Mouse (Mus musculus) stomach, postnatal 0 days (tissue): ENCODE results near the gene Opcml. TPM values are rescaled to one million over a fixed set of nuclear protein-coding genes. Genes with fewer than 3 reads are reported as not detected.

Experiments
- ATAC-seq: fragments of 200-750 bp; cut with Nextera tagmentation; 2 replicates; pipeline ENCODE4 v1.8.0; 2017; ENCODE audit not compliant: low FRiP score, low TSS enrichment
- DNase-seq: peaks from one replicate; pipeline ENCODE4 v3.0.0-alpha.2; 2016; ENCODE audit warnings: low spot score
- H3K27ac ChIP-seq: fragments of 300-500 bp; sonication (generic); replicated peaks from 2 replicates; pipeline ENCODE4 v1.5.1; 2014; ENCODE audit warnings: mild to moderate bottlenecking, control low read depth
- H3K27me3 ChIP-seq: fragments of 300-500 bp; sonication (generic); 2 replicates; pipeline ENCODE4 v1.6.1; 2014; ENCODE audit warnings: low read length; ENCODE audit not compliant: control insufficient read depth, insufficient read depth
- H3K36me3 ChIP-seq: fragments of 300-500 bp; sonication (generic); 2 replicates; pipeline ENCODE4 v1.6.1; 2014; ENCODE audit warnings: low read length, mixed read lengths; ENCODE audit not compliant: control insufficient read depth, insufficient read depth
- H3K4me1 ChIP-seq: fragments of 300-500 bp; sonication (generic); replicated peaks from 2 replicates; pipeline ENCODE4 v1.6.1; 2014; ENCODE audit warnings: antibody characterized with exemption; ENCODE audit not compliant: control insufficient read depth, insufficient read depth
- H3K4me2 ChIP-seq: fragments of 300-500 bp; sonication (generic); replicated peaks from 2 replicates; pipeline ENCODE4 v1.6.1; 2014; ENCODE audit warnings: low read depth, mild to moderate bottlenecking, control low read depth, moderate library complexity
- H3K4me3 ChIP-seq: fragments of 300-500 bp; sonication (generic); 2 replicates; pipeline ENCODE4 v1.5.1; 2014; ENCODE audit warnings: low read depth, low read length, control low read depth
- H3K9ac ChIP-seq: fragments of 300-500 bp; sonication (generic); 2 replicates; pipeline ENCODE4 v1.6.1; 2014; ENCODE audit warnings: mild to moderate bottlenecking, low read length, control low read depth, mixed read lengths
- H3K9me3 ChIP-seq: fragments of 300-500 bp; sonication (generic); 2 replicates; pipeline ENCODE4 v1.6.1; 2016; ENCODE audit warnings: low read length; ENCODE audit not compliant: control insufficient read depth
- CTCF ChIP-seq: IDR thresholded peaks from 2 replicates; pipeline ENCODE4 v1.5.1; 2016; ENCODE audit warnings: antibody characterized with exemption, low read depth, mild to moderate bottlenecking, moderate library complexity
- EP300 ChIP-seq: optimal IDR thresholded peaks from 2 replicates; pipeline ENCODE3; 2016; ENCODE audit warnings: antibody characterized with exemption
- WGBS: fragments of 180-500 bp; shearing (Covaris S2); extraction: QIAGEN DNeasy Blood & Tissue Kit; methylation state at CpG from one replicate; pipeline ENCODE4 v1.1.7; 2014; 5-methylcytosine and 5-hydroxymethylcytosine counted together
- polyA plus RNA-seq: library from polyadenylated mRNA; unstranded; fragments of >200 nt; fragmentation: Nextera tagmentation; extraction: Ambion mirVana; gene quantifications from 2 replicates; pipeline ENCODE4 v1.2.1, GENCODE M21; 2015

Opcml gene
- polyA plus RNA-seq, 1 experiment from 2014 or later, result 1.1 TPM

DNA sequence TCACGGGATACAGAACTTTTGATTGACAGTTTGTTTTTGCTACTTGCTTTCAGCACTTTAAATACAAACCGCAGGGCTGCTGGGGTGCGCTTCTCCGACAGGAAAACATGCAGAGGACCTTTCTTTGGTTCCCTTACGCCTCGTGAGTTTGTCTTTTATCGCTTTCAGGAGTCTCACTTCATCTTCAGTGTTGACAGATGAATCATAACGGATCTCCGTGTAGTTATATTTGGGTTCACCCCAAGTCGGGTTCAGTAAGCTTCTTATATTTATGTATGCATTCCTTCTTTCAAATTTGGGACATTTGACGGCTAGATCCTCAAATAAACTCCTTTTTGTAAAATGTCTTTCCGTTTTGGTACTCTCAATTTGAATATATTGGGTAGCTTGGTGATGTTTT is 632.8 kb downstream of the Opcml start:
- Histone ChIP-seq H3K27me3 (no peaks in the 10 kb centered on the region), H3K36me3 (no peaks in the 10 kb centered on the region), H3K9ac (no peak overlapping the region), H3K4me3 (no peak overlapping the region), H3K27ac (no peak overlapping the region), H3K9me3 (no peaks in the 10 kb centered on the region), H3K4me1 (no peaks in the 10 kb centered on the region), H3K4me2 (no peak overlapping the region)
- TF ChIP-seq EP300 (no peak), CTCF (no peak)
- 37% methylated on average over 12 of the region's 12 CpGs for WGBS
- DNase-seq (no peak), ATAC-seq (no peak)

DNA sequence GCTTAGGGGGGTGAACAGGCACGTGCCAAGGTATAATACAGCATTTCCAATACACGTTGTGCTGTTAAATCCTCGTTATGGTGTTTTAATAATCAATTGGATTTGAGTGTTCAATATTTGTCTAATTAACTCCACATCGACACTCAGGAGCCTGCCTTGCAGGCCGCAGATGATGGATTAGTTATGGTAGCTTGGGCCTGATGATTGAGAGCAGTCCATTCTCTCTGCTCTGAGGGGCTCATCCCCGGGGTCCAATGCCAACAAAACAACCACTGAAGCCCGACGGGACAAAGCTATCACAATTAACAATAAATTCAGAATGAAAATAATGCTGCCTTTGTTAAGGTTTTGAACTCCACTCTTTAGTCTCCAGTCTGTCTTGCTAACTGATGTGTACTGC is 641.6 kb downstream of the Opcml start:
- no peak overlapping the region for H3K4me2 ChIP-seq
- ATAC-seq (no peak), DNase-seq (no peak)
- H3K27me3 ChIP-seq, result no peaks in the 10 kb centered on the region
- no peak overlapping the region for H3K4me3 ChIP-seq
- H3K4me1 ChIP-seq, result no peaks in the 10 kb centered on the region
- TF ChIP-seq CTCF, result no peak
- no peak for TF ChIP-seq EP300
- WGBS, result 79% methylated on average over 8 of the region's 8 CpGs
- no peaks in the 10 kb centered on the region for H3K9me3 ChIP-seq
- H3K36me3 ChIP-seq, result no peaks in the 10 kb centered on the region
- no peak overlapping the region for H3K27ac ChIP-seq
- no peak overlapping the region for H3K9ac ChIP-seq

DNA sequence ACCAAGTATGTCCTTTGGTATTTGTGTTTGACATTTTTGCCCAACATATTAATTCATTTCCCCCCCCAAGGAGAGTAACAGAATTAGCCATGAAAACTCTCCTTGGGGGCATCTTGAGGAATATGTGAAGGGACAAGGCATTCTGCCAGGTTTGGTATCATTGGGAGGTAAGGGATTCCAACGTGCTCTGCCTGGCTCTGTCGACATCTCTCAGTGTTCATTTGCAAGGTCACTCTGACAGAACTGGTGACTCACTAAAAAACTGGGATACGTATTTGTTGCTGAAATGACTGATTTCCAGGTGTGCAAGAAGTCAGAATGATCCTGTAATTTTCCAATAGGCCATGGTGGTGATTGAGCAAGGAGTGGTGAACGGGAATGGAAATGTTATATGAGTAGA is 648.2 kb downstream of the Opcml start:
- Histone ChIP-seq H3K27ac (no peak overlapping the region), H3K4me1 (no peaks in the 10 kb centered on the region), H3K4me3 (no peak overlapping the region), H3K4me2 (no peak overlapping the region), H3K36me3 (no peaks in the 10 kb centered on the region), H3K9me3 (no peaks in the 10 kb centered on the region), H3K9ac (no peak overlapping the region), H3K27me3 (no peaks in the 10 kb centered on the region)
- ATAC-seq, result no peak
- no peak for DNase-seq
- TF ChIP-seq EP300 (no peak), CTCF (no peak)
- WGBS, result 85% methylated on average over 4 of the region's 4 CpGs

DNA sequence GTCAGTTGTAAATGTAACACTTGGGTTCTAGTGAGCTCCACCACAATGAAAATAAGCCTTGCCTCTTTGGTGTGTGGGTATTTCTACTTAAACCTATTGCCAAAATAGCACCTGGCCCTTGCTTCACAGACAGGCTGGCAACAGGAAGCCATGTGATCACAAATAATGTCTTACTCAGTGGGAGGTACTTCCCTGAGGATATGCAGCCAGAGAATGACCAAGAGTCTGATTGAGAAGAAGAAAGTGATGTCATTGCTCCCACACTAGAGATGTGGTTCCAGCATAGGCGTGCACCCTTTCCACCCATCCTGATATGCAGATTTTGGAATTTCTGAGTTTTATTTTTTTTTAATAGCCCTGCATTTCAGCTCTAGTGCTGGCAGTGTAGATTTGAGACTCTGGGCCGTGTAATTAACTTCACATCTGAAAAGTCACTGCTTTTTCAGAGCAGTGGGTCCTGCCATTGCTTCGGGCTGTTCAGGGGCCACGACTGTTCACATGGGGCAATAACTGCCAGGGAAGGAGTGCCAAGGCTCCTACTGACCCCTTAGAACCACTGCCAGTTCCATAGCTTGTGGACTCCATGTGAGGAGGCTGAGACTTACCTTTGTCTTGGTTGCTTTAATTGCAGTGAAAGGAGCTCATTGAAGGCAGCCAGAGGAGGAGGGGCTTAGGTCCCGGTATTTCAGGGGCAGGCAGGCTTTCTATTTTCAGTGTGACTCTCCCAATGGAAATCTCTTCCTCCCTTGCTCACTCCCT is 649.0 kb downstream of the Opcml start:
- H3K4me2 ChIP-seq, result no peak overlapping the region
- no peak overlapping the region for H3K9ac ChIP-seq
- H3K4me1 ChIP-seq, result no peaks in the 10 kb centered on the region
- ATAC-seq, result no peak
- no peak for DNase-seq
- no peak overlapping the region for H3K4me3 ChIP-seq
- TF ChIP-seq CTCF (no peak), EP300 (no peak)
- no peak overlapping the region for H3K27ac ChIP-seq
- WGBS, result 59% methylated on average over 5 of the region's 5 CpGs
- no peaks in the 10 kb centered on the region for H3K27me3 ChIP-seq
- no peaks in the 10 kb centered on the region for H3K36me3 ChIP-seq
- H3K9me3 ChIP-seq, result no peaks in the 10 kb centered on the region

- 81% methylated on average over 3 of the region's 3 CpGs for WGBS
- H3K27ac ChIP-seq, result no peak overlapping the region
- H3K4me3 ChIP-seq, result no peak overlapping the region
- no peak for DNase-seq
- H3K27me3 ChIP-seq, result no peaks in the 10 kb centered on the region
- H3K36me3 ChIP-seq, result no peaks in the 10 kb centered on the region
- no peaks in the 10 kb centered on the region for H3K9me3 ChIP-seq
- H3K9ac ChIP-seq, result no peak overlapping the region
- no peak overlapping the region for H3K4me2 ChIP-seq
- H3K4me1 ChIP-seq, result no peaks in the 10 kb centered on the region
- ATAC-seq, result no peak
- no peak for TF ChIP-seq CTCF
- TF ChIP-seq EP300, result no peak
Observed at GRCm38 (mm10) chr9:28440192-28440795, 649.7 kb downstream of the Opcml start.

DNA sequence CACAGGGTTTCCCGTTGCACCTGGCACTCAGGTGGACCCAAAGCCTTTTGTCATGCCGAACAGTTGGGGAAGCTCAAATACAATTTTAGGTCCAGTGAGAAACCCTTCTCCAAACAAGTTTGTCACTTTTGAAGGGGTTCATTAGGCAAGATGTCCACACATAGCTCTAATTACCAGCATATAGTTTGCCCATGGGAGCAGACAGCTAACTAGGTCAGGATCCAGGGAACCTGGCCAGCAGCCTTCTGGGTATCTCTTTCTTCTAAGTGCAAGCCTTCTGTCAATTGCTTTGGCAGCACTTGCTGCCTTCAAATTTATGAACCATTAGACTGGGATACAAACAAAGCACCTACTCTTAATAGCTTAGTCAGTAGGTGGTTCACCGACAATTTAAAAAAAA is 653.9 kb downstream of the Opcml start:
- 61% methylated on average over 3 of the region's 3 CpGs for WGBS
- DNase-seq, result no peak

More for the DNA sequence above, 653.9 kb downstream of the Opcml start:
- Histone ChIP-seq H3K4me1 (no peaks in the 10 kb centered on the region), H3K27me3 (no peaks in the 10 kb centered on the region), H3K4me3 (no peak overlapping the region), H3K9me3 (no peaks in the 10 kb centered on the region), H3K4me2 (no peak overlapping the region), H3K9ac (no peak overlapping the region), H3K27ac (no peak overlapping the region), H3K36me3 (no peaks in the 10 kb centered on the region)
- ATAC-seq, result no peak
- TF ChIP-seq EP300 (no peak), CTCF (no peak)
